24 mouse cellular contexts compared by ENCODE assay signal in genomic region chr2:91119551-91119950, GRCm38 (mm10). TPM values are rescaled to one million over a fixed set of nuclear protein-coding genes. Genes with fewer than 3 reads are reported as not detected.
DNase-seq lines count a peak whose midpoint lies in the region; ATAC-seq and TF ChIP-seq lines count a peak whose summit lies in the region.
"Had no signal": no experiment of that assay in that cellular context is flagged by ENCODE, and none has a peak within 500 bp of the region (broad histone marks: within the 10 kb centered on the region; RNA-seq: fewer than 3 reads in every experiment).

No protein-coding gene starts in this region.

- H3K4me3 ChIP-seq in hindbrain, postnatal 0 days (ENCODE audit: low read length): no peak overlapping the region
- no peak overlapping the region for H3K4me3 ChIP-seq in hindbrain, embryonic 12.5 days
- peak overlapping the region; percentile 65 for H3K4me3 ChIP-seq in heart, postnatal 0 days (ENCODE audit: low read depth, low read length)
- H3K4me3 ChIP-seq in midbrain, embryonic 16.5 days (ENCODE audit: low read depth, low read length): no peak overlapping the region
- H3K4me3 ChIP-seq in kidney, embryonic 15.5 days (replicated peaks): no peak overlapping the region
- H3K4me3 ChIP-seq: embryonic facial prominence, embryonic 12.5 days; erythroblast, embryonic 14.5 days; forebrain, embryonic 13.5 days; hindbrain, embryonic 13.5 days; midbrain, embryonic 15.5 days had no signal

- no peaks in the 10 kb centered on the region for H3K36me3 ChIP-seq in hindbrain, postnatal 0 days (ENCODE audit: insufficient read depth, low read length)
- no peaks in the 10 kb centered on the region for H3K36me3 ChIP-seq in hindbrain, embryonic 12.5 days
- peaks cover 46% of the 10 kb centered on the region for H3K36me3 ChIP-seq in heart, postnatal 0 days (replicated peaks; ENCODE audit: control insufficient read depth, insufficient read depth, low read length)
- H3K36me3 ChIP-seq in midbrain, embryonic 16.5 days (ENCODE audit: control insufficient read depth, insufficient read depth, low read length): no peaks in the 10 kb centered on the region
- no peaks in the 10 kb centered on the region for H3K36me3 ChIP-seq in kidney, embryonic 15.5 days
- H3K36me3 ChIP-seq: embryonic facial prominence, embryonic 12.5 days; hindbrain, embryonic 13.5 days; midbrain, embryonic 15.5 days had no signal

- H3K9ac ChIP-seq in hindbrain, postnatal 0 days (replicated peaks; ENCODE audit: low read length): no peak overlapping the region
- H3K9ac ChIP-seq in hindbrain, embryonic 12.5 days: no peak overlapping the region
- H3K9ac ChIP-seq in heart, postnatal 0 days (replicated peaks; ENCODE audit: low read depth, low read length): peak overlapping the region; percentile 88
- no peak overlapping the region for H3K9ac ChIP-seq in midbrain, embryonic 16.5 days (ENCODE audit: low read depth, low read length)
- H3K9ac ChIP-seq in kidney, embryonic 15.5 days: no peak overlapping the region
- H3K9ac ChIP-seq: embryonic facial prominence, embryonic 12.5 days; forebrain, embryonic 13.5 days; hindbrain, embryonic 13.5 days; midbrain, embryonic 15.5 days had no signal

- H3K4me1 ChIP-seq in hindbrain, postnatal 0 days (ENCODE audit: insufficient read depth, low read length): no peaks in the 10 kb centered on the region
- peaks cover 7% of the 10 kb centered on the region for H3K4me1 ChIP-seq in hindbrain, embryonic 12.5 days
- peaks cover 20% of the 10 kb centered on the region; the same call in 1 of the 2 replicates for H3K4me1 ChIP-seq in heart, postnatal 0 days (ENCODE audit: control insufficient read depth, insufficient read depth)
- no peaks in the 10 kb centered on the region; the same call in 1 of the 2 replicates for H3K4me1 ChIP-seq in midbrain, embryonic 16.5 days (ENCODE audit: control insufficient read depth, insufficient read depth, low read length)
- peaks cover 8% of the 10 kb centered on the region for H3K4me1 ChIP-seq in kidney, embryonic 15.5 days
- H3K4me1 ChIP-seq: embryonic facial prominence, embryonic 12.5 days; midbrain, embryonic 15.5 days had no signal

- WGBS in hindbrain, postnatal 0 days: 69% methylated on average over 6 of the region's 6 CpGs
- 84% methylated on average over 6 of the region's 6 CpGs for WGBS in hindbrain, embryonic 12.5 days
- 34% methylated on average over 6 of the region's 6 CpGs for WGBS in heart, postnatal 0 days
- WGBS in midbrain, embryonic 16.5 days: 92% methylated on average over 6 of the region's 6 CpGs
- WGBS in kidney, embryonic 15.5 days: 85% methylated on average over 6 of the region's 6 CpGs

- no peak for ATAC-seq in hindbrain, postnatal 0 days
- no peak for ATAC-seq in hindbrain, embryonic 12.5 days (ENCODE audit: low FRiP score)
- peak; percentile 2; the same call in 1 of the 2 replicates for ATAC-seq in heart, postnatal 0 days (ENCODE audit: insufficient read depth, low read depth)
- ATAC-seq in midbrain, embryonic 16.5 days: no peak
- no peak for ATAC-seq in kidney, embryonic 15.5 days (replicated peaks; ENCODE audit: low FRiP score)
- ATAC-seq: forebrain, embryonic 13.5 days; midbrain, embryonic 15.5 days had no signal

- no peaks in the 10 kb centered on the region for H3K9me3 ChIP-seq in hindbrain, postnatal 0 days (ENCODE audit: low read length)
- no peaks in the 10 kb centered on the region for H3K9me3 ChIP-seq in hindbrain, embryonic 12.5 days (replicated peaks)
- no peaks in the 10 kb centered on the region for H3K9me3 ChIP-seq in heart, postnatal 0 days (replicated peaks; ENCODE audit: control insufficient read depth, low read length)
- H3K9me3 ChIP-seq in midbrain, embryonic 16.5 days (replicated peaks; ENCODE audit: control insufficient read depth, low read length, poor library complexity, severe bottlenecking): no peaks in the 10 kb centered on the region
- no peaks in the 10 kb centered on the region for H3K9me3 ChIP-seq in kidney, embryonic 15.5 days (replicated peaks)
- H3K9me3 ChIP-seq: embryonic facial prominence, embryonic 12.5 days; forebrain, embryonic 13.5 days; hindbrain, embryonic 13.5 days; megakaryocyte, embryonic 14.5 days; midbrain, embryonic 15.5 days had no signal

- peak; percentile 22 for DNase-seq in hindbrain, postnatal 0 days (ENCODE audit: low spot score)
- DNase-seq in cerebellum, adult 18-20 months: peak; percentile 94 to 95
- peak; percentile 95 to 97 for DNase-seq in cerebellum, postnatal 25 days
- DNase-seq in heart, postnatal 0 days (ENCODE audit: low spot score): peak; percentile 23
- DNase-seq in spleen, adult 18-20 months: no peak
- DNase-seq: adrenal gland, postnatal 36 days; B cell, adult 2 months; layer of hippocampus, postnatal 36 days; liver; lung, adult 18-20 months; lung, postnatal 14 days; right cerebral cortex, postnatal 25 days; thymus, postnatal 14 days had no signal

- H3K4me2 ChIP-seq in hindbrain, postnatal 0 days (ENCODE audit: low read depth, low read length): no peak overlapping the region
- no peak overlapping the region for H3K4me2 ChIP-seq in hindbrain, embryonic 12.5 days (replicated peaks)
- H3K4me2 ChIP-seq in heart, postnatal 0 days (ENCODE audit: low read depth, low read length): peak overlapping the region; percentile 79
- H3K4me2 ChIP-seq in midbrain, embryonic 16.5 days (ENCODE audit: low read length): no peak overlapping the region
- no peak overlapping the region for H3K4me2 ChIP-seq in kidney, embryonic 15.5 days
- H3K4me2 ChIP-seq: embryonic facial prominence, embryonic 12.5 days; forebrain, embryonic 13.5 days; hindbrain, embryonic 13.5 days; midbrain, embryonic 15.5 days had no signal

- TF ChIP-seq EP300 in heart, postnatal 0 days (IDR thresholded peaks at IDR 0.05; ENCODE audit: low read depth): no peak

- H3K27ac ChIP-seq in hindbrain, postnatal 0 days: no peak overlapping the region
- no peak overlapping the region for H3K27ac ChIP-seq in hindbrain, embryonic 12.5 days
- peak overlapping the region; percentile 98 for H3K27ac ChIP-seq in heart, postnatal 0 days (ENCODE audit: low read depth)
- no peak overlapping the region for H3K27ac ChIP-seq in midbrain, embryonic 16.5 days (ENCODE audit: low read length)
- no peak overlapping the region for H3K27ac ChIP-seq in kidney, embryonic 15.5 days
- H3K27ac ChIP-seq: embryonic facial prominence, embryonic 12.5 days; forebrain, embryonic 13.5 days; hindbrain, embryonic 13.5 days; midbrain, embryonic 15.5 days had no signal

- TF ChIP-seq CTCF in hindbrain, postnatal 0 days (IDR thresholded peaks at IDR 0.05; ENCODE audit: low read depth): no peak
- no peak for TF ChIP-seq CTCF in heart, postnatal 0 days (IDR thresholded peaks at IDR 0.05; ENCODE audit: low read depth)

- no peaks in the 10 kb centered on the region for H3K27me3 ChIP-seq in hindbrain, postnatal 0 days (ENCODE audit: insufficient read depth, low read length)
- peaks cover 12% of the 10 kb centered on the region for H3K27me3 ChIP-seq in hindbrain, embryonic 12.5 days
- H3K27me3 ChIP-seq in heart, postnatal 0 days (ENCODE audit: control insufficient read depth, insufficient read depth, low read length): no peaks in the 10 kb centered on the region
- no peaks in the 10 kb centered on the region for H3K27me3 ChIP-seq in midbrain, embryonic 16.5 days (ENCODE audit: control insufficient read depth, insufficient read depth, low read depth, low read length)
- H3K27me3 ChIP-seq in kidney, embryonic 15.5 days: 0 out of 2 replicates have a peak, but pooled peaks cover 13% of the 10 kb centered on the region

RNA-seq across cellular contexts. Expression of gene Mybpc3, which starts 1.6 kb away (rescaled TPM):
- 0.25 and 0.37 TPM in 2 replicates for total RNA-seq in hindbrain, postnatal 0 days (2014; rRNA removed)
- polyA plus RNA-seq in hindbrain, postnatal 0 days (2015; fragmentation: Nextera tagmentation; extraction: Ambion mirVana): 0.13 and 0.23 TPM in 2 replicates
- 0.28 and 0.30 TPM in 2 replicates for polyA plus RNA-seq in hindbrain, embryonic 12.5 days (2016; fragmentation: Nextera tagmentation; extraction: Ambion mirVana)
- total RNA-seq in heart, postnatal 0 days (2014; rRNA removed; ENCODE audit: low replicate concordance): 2,256 and 2,313 TPM in 2 replicates
- 1,065 and 1,207 TPM in 2 replicates for polyA plus RNA-seq in heart, postnatal 0 days (2015; fragmentation: Nextera tagmentation; extraction: Ambion mirVana)
- 0.04 TPM in 1 of 2 replicates, not detected in the other for polyA plus RNA-seq in midbrain, embryonic 16.5 days (2015; fragmentation: Nextera tagmentation; extraction: Ambion mirVana)
- polyA plus RNA-seq in kidney, embryonic 15.5 days (2015; fragmentation: Nextera tagmentation; extraction: Ambion mirVana): 0.10 and 0.13 TPM in 2 replicates
- total RNA-seq: adrenal gland, postnatal 36 days had no signal
- polyA plus RNA-seq: erythroblast, embryonic 14.5 days; forebrain, embryonic 13.5 days; intestine, embryonic 14.5 days; kidney, embryonic 14.5 days had no signal

RNA-seq across cellular contexts. Expression of gene Spi1, which starts 37.4 kb away (rescaled TPM):
- 3.0 and 8.5 TPM in 2 replicates for total RNA-seq in hindbrain, postnatal 0 days (2014; rRNA removed)
- 4.5 and 4.9 TPM in 2 replicates for polyA plus RNA-seq in hindbrain, postnatal 0 days (2015; fragmentation: Nextera tagmentation; extraction: Ambion mirVana)
- polyA plus RNA-seq in hindbrain, embryonic 12.5 days (2016; fragmentation: Nextera tagmentation; extraction: Ambion mirVana): 4.2 and 4.6 TPM in 2 replicates
- total RNA-seq in heart, postnatal 0 days (2014; rRNA removed; ENCODE audit: low replicate concordance): 2.5 and 21.3 TPM in 2 replicates
- 3.1 and 3.2 TPM in 2 replicates for polyA plus RNA-seq in heart, postnatal 0 days (2015; fragmentation: Nextera tagmentation; extraction: Ambion mirVana)
- 2.1 and 2.8 TPM in 2 replicates for polyA plus RNA-seq in midbrain, embryonic 16.5 days (2015; fragmentation: Nextera tagmentation; extraction: Ambion mirVana)
- 4.7 and 5.4 TPM in 2 replicates for polyA plus RNA-seq in kidney, embryonic 15.5 days (2015; fragmentation: Nextera tagmentation; extraction: Ambion mirVana)

RNA-seq across cellular contexts. Expression of gene Slc39a13, which starts 49.3 kb away (rescaled TPM):
- 37.1 and 42.7 TPM in 2 replicates for total RNA-seq in hindbrain, postnatal 0 days (2014; rRNA removed)
- 22.6 and 24.4 TPM in 2 replicates for polyA plus RNA-seq in hindbrain, postnatal 0 days (2015; fragmentation: Nextera tagmentation; extraction: Ambion mirVana)
- 32.6 and 36.1 TPM in 2 replicates for polyA plus RNA-seq in hindbrain, embryonic 12.5 days (2016; fragmentation: Nextera tagmentation; extraction: Ambion mirVana)
- total RNA-seq in heart, postnatal 0 days (2014; rRNA removed; ENCODE audit: low replicate concordance): 67.0 and 105 TPM in 2 replicates
- polyA plus RNA-seq in heart, postnatal 0 days (2015; fragmentation: Nextera tagmentation; extraction: Ambion mirVana): 37.9 and 40.8 TPM in 2 replicates
- polyA plus RNA-seq in midbrain, embryonic 16.5 days (2015; fragmentation: Nextera tagmentation; extraction: Ambion mirVana): 30.4 and 35.0 TPM in 2 replicates
- polyA plus RNA-seq in kidney, embryonic 15.5 days (2015; fragmentation: Nextera tagmentation; extraction: Ambion mirVana): 41.2 and 48.5 TPM in 2 replicates

Comparison
In these comparisons a context has a peak if more than half of its experiments do, and no peak if none do; other contexts are left out.
1. DNase-seq: peak in hindbrain, postnatal 0 days (single experiment), cerebellum, adult 18-20 months (2 of 2), cerebellum, postnatal 25 days (2 of 2) and heart, postnatal 0 days (single experiment); none in spleen, adult 18-20 months (0 of 2).
2. RNA of gene Mybpc3, which starts 1.6 kb away (polyA plus RNA-seq): 1,065 to 1,207 TPM in heart, postnatal 0 days; 0.28 to 0.30 TPM in hindbrain, embryonic 12.5 days, 0.10 to 0.13 TPM in kidney, embryonic 15.5 days, 0.13 to 0.23 TPM in hindbrain, postnatal 0 days and 0.04 TPM in midbrain, embryonic 16.5 days; every median in the first group is over 100 times any median in the second.